Mouse (Mus musculus): ENCODE results near the gene Nfatc4. TPM values are rescaled to one million over a fixed set of nuclear protein-coding genes. Genes with fewer than 3 reads are reported as not detected.

Nfatc4 gene
- total RNA-seq (2023) = not detected

DNA sequence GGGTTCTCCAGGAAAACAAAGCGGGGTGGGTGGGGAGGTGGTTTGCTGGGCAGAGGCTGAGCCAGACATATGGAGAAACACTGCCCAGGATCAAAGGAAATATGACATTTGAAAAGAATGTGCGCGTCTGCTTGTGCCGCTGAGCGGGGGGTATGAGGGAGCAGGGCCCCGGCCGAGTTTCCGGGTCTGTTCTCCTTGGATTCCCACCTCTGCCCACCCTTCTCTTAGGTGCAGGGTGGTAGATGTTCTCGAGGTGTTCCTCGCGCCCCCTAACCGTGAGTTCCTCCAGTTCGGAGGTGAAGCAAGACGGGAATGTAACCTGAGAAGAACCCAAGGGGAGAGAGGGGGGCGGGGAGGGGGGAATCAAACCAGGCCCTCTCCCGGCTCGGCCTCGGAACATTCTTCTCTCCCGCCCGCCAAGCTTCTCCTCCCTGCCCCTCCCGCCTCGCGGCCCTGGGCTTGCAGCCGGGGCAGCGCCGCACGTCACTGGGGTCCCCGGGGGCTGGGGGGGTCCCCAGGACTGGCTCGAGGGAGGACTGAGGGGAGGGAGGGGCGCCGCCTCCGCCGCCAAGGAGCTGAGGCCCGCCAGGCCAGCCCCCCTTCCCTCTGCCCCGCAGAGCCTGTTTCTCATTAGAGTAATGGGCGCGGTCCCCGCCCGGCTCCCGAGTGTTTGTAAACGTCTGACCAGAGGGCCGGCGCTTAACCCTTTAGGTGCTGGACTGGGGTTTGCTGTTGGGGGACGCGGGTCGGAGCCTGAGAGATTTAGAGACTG, at the start of gene Nfatc4:
TSS of gene Nfatc4 (plus strand) at position 154 of the 772 bp plus-strand sequence.

DNA sequence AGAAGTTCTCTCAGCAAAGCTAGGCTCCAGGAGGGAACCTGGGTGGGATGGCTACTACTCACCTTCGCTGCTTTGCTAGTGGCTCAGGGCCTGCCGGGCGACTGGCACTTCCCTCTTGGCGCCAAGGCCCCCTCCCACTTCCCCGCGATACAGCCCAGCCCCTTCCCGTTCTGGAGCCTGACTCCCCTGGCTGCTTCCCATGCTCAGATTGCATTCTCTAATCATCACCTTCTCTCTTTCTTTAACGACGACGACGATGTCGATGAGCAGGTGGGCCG, 39.0 kb upstream of the Nfatc4 start, which contains the start of gene Adcy4:
TSS of gene Adcy4 (minus strand) at position 138 of the 278 bp plus-strand sequence.

DNA sequence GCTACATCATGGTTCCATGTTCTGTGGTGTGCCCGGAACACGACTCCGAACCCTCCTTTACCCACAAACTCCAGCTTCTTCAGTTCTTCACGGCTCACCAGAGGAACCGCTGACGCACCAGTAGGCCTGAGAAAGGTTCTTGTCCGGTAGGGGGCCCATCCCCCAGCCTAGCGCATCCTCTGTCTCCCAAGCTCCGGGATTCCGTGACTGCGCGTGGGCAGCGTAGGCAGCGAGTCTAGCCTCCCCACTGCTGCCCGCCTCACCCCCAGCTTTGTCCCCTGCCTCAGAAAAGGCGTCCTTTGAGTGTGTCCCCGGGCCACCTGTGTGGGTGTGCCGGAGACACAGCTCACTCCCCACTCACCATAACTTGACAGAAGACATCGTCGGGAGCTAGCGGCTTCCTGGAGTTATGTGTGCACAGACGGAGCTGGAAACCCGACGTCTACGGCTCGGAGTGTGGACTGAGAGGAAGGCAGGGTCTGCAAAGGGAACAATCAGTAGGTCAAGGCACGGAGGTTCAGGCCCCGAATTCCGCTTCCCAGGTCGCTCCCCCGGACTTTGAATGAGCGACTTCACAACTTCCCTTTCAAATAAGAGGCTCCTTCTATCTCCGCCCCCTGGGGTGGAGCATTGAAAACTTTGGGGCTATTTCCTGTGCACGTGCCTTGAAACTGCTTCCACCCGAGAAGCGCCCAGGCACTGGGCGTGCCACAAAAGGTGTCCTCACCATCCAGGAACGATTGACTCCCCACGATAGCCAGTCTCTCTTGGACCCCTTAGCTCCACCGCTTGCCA, 34.5 kb upstream of the Nfatc4 start, which contains the start of gene Ripk3:
TSS of gene Ripk3 (minus strand) at position 610 of the 795 bp plus-strand sequence.

DNA sequence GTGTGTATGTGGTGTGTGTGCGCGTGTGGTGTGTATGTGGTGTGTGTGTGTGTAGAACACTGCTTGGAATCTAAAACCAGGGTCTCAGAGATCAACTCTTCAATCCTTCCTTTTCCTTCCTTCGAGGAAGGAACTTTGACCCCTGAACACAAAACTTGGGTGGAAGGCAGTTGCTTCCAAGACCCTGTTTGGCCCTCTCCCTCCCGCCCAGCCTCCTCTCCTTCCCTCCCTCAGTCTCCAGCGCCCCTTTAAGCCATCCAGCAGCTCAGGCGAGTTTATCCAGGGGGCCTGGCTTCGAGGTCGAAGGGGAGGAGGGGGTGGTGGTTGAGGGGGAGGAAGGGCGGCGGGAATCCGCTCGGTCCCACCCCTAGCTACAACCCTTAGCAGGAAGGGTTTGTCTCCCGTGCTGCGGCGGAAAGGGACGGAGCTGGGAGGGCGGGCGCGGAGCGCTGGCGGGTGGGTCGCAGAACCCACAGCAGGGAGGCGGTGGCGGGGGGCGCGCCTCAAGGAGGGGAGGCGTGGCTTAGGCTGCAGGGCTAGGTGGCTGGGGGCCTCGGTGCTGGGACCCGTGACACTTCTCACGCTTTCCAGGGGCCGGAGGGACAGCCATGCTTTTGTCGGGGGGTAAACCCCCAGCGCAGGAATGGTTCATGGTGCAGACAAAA, 30.8 kb downstream of the Nfatc4 start, which contains the start of gene Nynrin:
TSS of gene Nynrin (plus strand) at position 390 of the 665 bp plus-strand sequence.

Other genes with a start within 250 kb of the Nfatc4 start
- gene Fitm1, start 247.5 kb upstream of the Nfatc4 start, total RNA-seq (2023) = not detected
- 254 TPM for gene Psme1, start 245.0 kb upstream of the Nfatc4 start, total RNA-seq (2023)
- 10.6 TPM for gene Emc9, start 237.8 kb upstream of the Nfatc4 start, total RNA-seq (2023)
- gene Psme2, start 232.0 kb upstream of the Nfatc4 start, total RNA-seq (2023) = 367 TPM
- 55.8 TPM for gene Rnf31, start 231.4 kb upstream of the Nfatc4 start, total RNA-seq (2023)
- 97.6 TPM for gene Irf9, start 219.6 kb upstream of the Nfatc4 start, total RNA-seq (2023)
- gene Rec8, start 205.1 kb upstream of the Nfatc4 start, total RNA-seq (2023) = 1.8 TPM
- 63.6 TPM for gene Ipo4, start 187.2 kb upstream of the Nfatc4 start, total RNA-seq (2023)
- gene Gm49378, start 185.2 kb upstream of the Nfatc4 start, total RNA-seq (2023) = 2.5 TPM
- gene Tm9sf1, start 179.3 kb upstream of the Nfatc4 start, total RNA-seq (2023) = 41.9 TPM
- gene Tssk4, start 173.0 kb upstream of the Nfatc4 start, total RNA-seq (2023) = 2.6 TPM
- 34.6 TPM for gene Mdp1, start 162.6 kb upstream of the Nfatc4 start, total RNA-seq (2023)
- 17.4 TPM for gene Gmpr2, start 151.2 kb upstream of the Nfatc4 start, total RNA-seq (2023)
- gene Nedd8, start 151.0 kb upstream of the Nfatc4 start, total RNA-seq (2023) = 119 TPM
- gene Tinf2, start 141.3 kb upstream of the Nfatc4 start, total RNA-seq (2023) = 117 TPM
- 2.0 TPM for gene Tgm1, start 109.2 kb upstream of the Nfatc4 start, total RNA-seq (2023)
- 84.1 TPM for gene Rabggta, start 100.9 kb upstream of the Nfatc4 start, total RNA-seq (2023)
- 16.3 TPM for gene Dhrs1, start 77.5 kb upstream of the Nfatc4 start, total RNA-seq (2023)
- 28.8 TPM for gene Nop9, start 77.5 kb upstream of the Nfatc4 start, total RNA-seq (2023)
- not detected for gene Cideb, start 64.7 kb upstream of the Nfatc4 start, total RNA-seq (2023)
- not detected for gene Ltb4r2, start 61.7 kb upstream of the Nfatc4 start, total RNA-seq (2023)
- gene Ltb4r1, start 57.2 kb upstream of the Nfatc4 start, total RNA-seq (2023) = not detected
- gene Adcy4, start 39.0 kb upstream of the Nfatc4 start, total RNA-seq (2023) = not detected
- gene Ripk3, start 34.3 kb upstream of the Nfatc4 start, total RNA-seq (2023) = 56.5 TPM
- 0.50 TPM for gene Nynrin, start 30.9 kb downstream of the Nfatc4 start, total RNA-seq (2023)
- gene Cbln3, start 61.2 kb downstream of the Nfatc4 start, total RNA-seq (2023) = not detected
- gene Khnyn, start 61.8 kb downstream of the Nfatc4 start, total RNA-seq (2023) = 65.3 TPM
- gene Sdr39u1, start 77.1 kb downstream of the Nfatc4 start, total RNA-seq (2023) = 28.6 TPM
- not detected for gene Cma1, start 121.5 kb downstream of the Nfatc4 start, total RNA-seq (2023)
- gene Cma2, start 127.8 kb downstream of the Nfatc4 start, total RNA-seq (2023) = not detected
- not detected for gene Mcpt1, start 194.8 kb downstream of the Nfatc4 start, total RNA-seq (2023)
- not detected for gene Mcpt9, start 207.4 kb downstream of the Nfatc4 start, total RNA-seq (2023)
- gene Mcpt2, start 218.9 kb downstream of the Nfatc4 start, total RNA-seq (2023) = not detected
- gene Mcpt4, start 239.2 kb downstream of the Nfatc4 start, total RNA-seq (2023) = not detected